Mouse (Mus musculus) cerebellum, adult 18-20 months (tissue): ENCODE data around the gene Tekt5.

Source experiments
- DNase-seq, 2 experiments: peaks; one replicate each; pipeline ENCODE4 v3.0.0; 2021

The Tekt5 gene

GRCm38 (mm10) chr16:10335953-10336352 is 59.3 kb downstream of the Tekt5 start:
- no peak for DNase-seq

- DNase-seq = no peak
Observed at GRCm38 (mm10) chr16:10332732-10333131, 62.6 kb downstream of the Tekt5 start.

GRCm38 (mm10) chr16:10330586-10331495 is 64.4 kb downstream of the Tekt5 start:
- DNase-seq = no peak

GRCm38 (mm10) chr16:10327563-10328333 is 67.5 kb downstream of the Tekt5 start:
- DNase-seq = no peak

GRCm38 (mm10) chr16:10319914-10320569 is 75.2 kb downstream of the Tekt5 start:
- DNase-seq = no peak

- no peak for DNase-seq
Observed at GRCm38 (mm10) chr16:10317197-10317544, 78.1 kb downstream of the Tekt5 start.

- no peak for DNase-seq
Observed at GRCm38 (mm10) chr16:10316493-10317196, 78.6 kb downstream of the Tekt5 start.

- no peak for DNase-seq
Observed at GRCm38 (mm10) chr16:10313646-10314088, 81.6 kb downstream of the Tekt5 start, which contains the start of gene Emp2. Gene Emp2 (minus strand): TSS chr16:10313968.

GRCm38 (mm10) chr16:10313226-10313625 is 82.1 kb downstream of the Tekt5 start:
- no peak for DNase-seq

GRCm38 (mm10) chr16:10311989-10312388 is 83.3 kb downstream of the Tekt5 start:
- no peak for DNase-seq

- no peak for DNase-seq
Observed at GRCm38 (mm10) chr16:10311086-10311485, 84.2 kb downstream of the Tekt5 start.

GRCm38 (mm10) chr16:10310507-10310906 is 84.8 kb downstream of the Tekt5 start:
- DNase-seq = no peak
